Mouse (Mus musculus): ENCODE results near the gene Gm29427. TPM values are rescaled to one million over a fixed set of nuclear protein-coding genes. Genes with fewer than 3 reads are reported as not detected.

Gene Gm29427
- polyA plus RNA-seq, 1 experiment from 2014 or later = not detected

- Histone ChIP-seq H3K9ac (ENCODE audit: low read length) (no peak within 1 kb of the TSS), H3K4me1 (replicated peaks; ENCODE audit: control insufficient read depth, insufficient read depth) (no peaks in the 10 kb centered on the region), H3K27me3 (ENCODE audit: control insufficient read depth, insufficient read depth, low read length) (no peaks in the 10 kb centered on the region), H3K36me3 (ENCODE audit: control insufficient read depth, insufficient read depth, low read length) (no peaks in the 10 kb centered on the region), H3K9me3 (ENCODE audit: control insufficient read depth, low read length) (no peaks in the 10 kb centered on the region), H3K4me3 (ENCODE audit: low read depth, low read length) (peak within 1 kb of the TSS; percentile 27), H3K4me2 (replicated peaks; ENCODE audit: low read depth) (peak within 1 kb of the TSS; percentile 49), H3K27ac (replicated peaks) (peak within 1 kb of the TSS; percentile 93)
- TF ChIP-seq CTCF (IDR thresholded peaks at IDR 0.05; ENCODE audit: low read depth) (no peak), EP300 (optimal IDR thresholded peaks at IDR 0.05) (no peak)
- ATAC-seq (ENCODE audit: low FRiP score, low TSS enrichment) (peak; percentile 83), DNase-seq (ENCODE audit: low spot score) (peak; percentile 89)
- WGBS = 7% methylated on average over 10 of the region's 10 CpGs
These were observed 16.2 kb upstream of the Gm29427 start, which contains the start of gene AA986860 for GRCm38 (mm10) chr1:130731741-130732337. AA986860 (plus strand) TSS chr1:130731976.

DNA sequence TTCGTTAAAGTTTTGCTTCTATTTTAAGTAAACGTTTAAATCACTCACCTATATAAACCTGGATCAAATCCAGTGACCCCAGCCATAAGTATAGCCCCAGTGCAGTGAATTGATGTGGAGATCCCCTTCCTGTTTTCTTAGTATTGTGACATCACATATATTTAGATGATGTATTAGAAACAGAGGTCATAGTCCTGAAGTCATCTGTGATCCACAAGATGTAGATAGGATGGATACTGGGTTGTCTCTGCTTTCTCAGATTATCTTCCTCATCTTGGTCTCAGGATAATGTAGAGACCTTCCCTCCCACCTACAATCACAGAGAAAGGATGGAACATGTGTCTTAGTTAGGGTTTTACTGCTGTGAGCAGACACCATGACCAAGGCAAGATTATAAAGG, 13.6 kb upstream of the Gm29427 start, which contains the start of gene Pfkfb2:
Gene Pfkfb2, minus strand, starts transcription at position 101 of the 400 bp plus-strand sequence.
- ATAC-seq (ENCODE audit: low FRiP score, low TSS enrichment) (no peak), DNase-seq (ENCODE audit: low spot score) (no peak)
- TF ChIP-seq CTCF (IDR thresholded peaks at IDR 0.05; ENCODE audit: low read depth) (no peak), EP300 (optimal IDR thresholded peaks at IDR 0.05) (no peak)
- no peaks in the 10 kb centered on the region for H3K36me3 ChIP-seq (ENCODE audit: control insufficient read depth, insufficient read depth, low read length)
- H3K4me2 ChIP-seq (replicated peaks; ENCODE audit: low read depth) = no peak within 1 kb of the TSS
- no peak within 1 kb of the TSS for H3K27ac ChIP-seq (replicated peaks)
- no peaks in the 10 kb centered on the region for H3K9me3 ChIP-seq (ENCODE audit: control insufficient read depth, low read length)
- no peaks in the 10 kb centered on the region for H3K4me1 ChIP-seq (replicated peaks; ENCODE audit: control insufficient read depth, insufficient read depth)
- WGBS = 69% methylated on average over 2 of the region's 2 CpGs
- H3K4me3 ChIP-seq (ENCODE audit: low read depth, low read length) = no peak within 1 kb of the TSS
- no peak within 1 kb of the TSS for H3K9ac ChIP-seq (ENCODE audit: low read length)
- H3K27me3 ChIP-seq (ENCODE audit: control insufficient read depth, insufficient read depth, low read length) = no peaks in the 10 kb centered on the region

GRCm38 (mm10) chr1:130728708-130729107, 13.1 kb upstream of the Gm29427 start:
- H3K36me3 ChIP-seq (ENCODE audit: control insufficient read depth, insufficient read depth, low read length) = no peaks in the 10 kb centered on the region
- DNase-seq (ENCODE audit: low spot score) (no peak), ATAC-seq (ENCODE audit: low FRiP score, low TSS enrichment) (no peak)
- H3K4me3 ChIP-seq (ENCODE audit: low read depth, low read length) = no peak overlapping the region
- TF ChIP-seq CTCF (IDR thresholded peaks at IDR 0.05; ENCODE audit: low read depth) (no peak), EP300 (optimal IDR thresholded peaks at IDR 0.05) (no peak)
- H3K27ac ChIP-seq (replicated peaks) = no peak overlapping the region
- no peaks in the 10 kb centered on the region for H3K9me3 ChIP-seq (ENCODE audit: control insufficient read depth, low read length)
- 91% methylated on average over 3 of the region's 3 CpGs for whole genome bisulfite sequencing
- H3K4me1 ChIP-seq (replicated peaks; ENCODE audit: control insufficient read depth, insufficient read depth) = no peaks in the 10 kb centered on the region
- no peak overlapping the region for H3K4me2 ChIP-seq (replicated peaks; ENCODE audit: low read depth)
- no peak overlapping the region for H3K9ac ChIP-seq (ENCODE audit: low read length)
- H3K27me3 ChIP-seq (ENCODE audit: control insufficient read depth, insufficient read depth, low read length) = no peaks in the 10 kb centered on the region

- Histone ChIP-seq H3K4me1 (replicated peaks; ENCODE audit: control insufficient read depth, insufficient read depth) (no peaks in the 10 kb centered on the region), H3K27ac (replicated peaks) (no peak overlapping the region), H3K9me3 (ENCODE audit: control insufficient read depth, low read length) (no peaks in the 10 kb centered on the region), H3K9ac (ENCODE audit: low read length) (no peak overlapping the region), H3K27me3 (ENCODE audit: control insufficient read depth, insufficient read depth, low read length) (no peaks in the 10 kb centered on the region), H3K4me2 (replicated peaks; ENCODE audit: low read depth) (no peak overlapping the region), H3K36me3 (ENCODE audit: control insufficient read depth, insufficient read depth, low read length) (no peaks in the 10 kb centered on the region), H3K4me3 (ENCODE audit: low read depth, low read length) (no peak overlapping the region)
- ATAC-seq (ENCODE audit: low FRiP score, low TSS enrichment) (no peak), DNase-seq (ENCODE audit: low spot score) (no peak)
- 50% methylated on average over 1 of the region's 1 CpGs for WGBS
- TF ChIP-seq EP300 (optimal IDR thresholded peaks at IDR 0.05) = no peak
- no peak for TF ChIP-seq CTCF (IDR thresholded peaks at IDR 0.05; ENCODE audit: low read depth)
These were observed 12.5 kb upstream of the Gm29427 start for GRCm38 (mm10) chr1:130728070-130728469.

- Histone ChIP-seq H3K4me3 (ENCODE audit: low read depth, low read length) (no peak overlapping the region), H3K4me2 (replicated peaks; ENCODE audit: low read depth) (no peak overlapping the region), H3K27ac (replicated peaks) (no peak overlapping the region), H3K9ac (ENCODE audit: low read length) (no peak overlapping the region), H3K4me1 (replicated peaks; ENCODE audit: control insufficient read depth, insufficient read depth) (no peaks in the 10 kb centered on the region), H3K36me3 (ENCODE audit: control insufficient read depth, insufficient read depth, low read length) (no peaks in the 10 kb centered on the region), H3K9me3 (ENCODE audit: control insufficient read depth, low read length) (no peaks in the 10 kb centered on the region), H3K27me3 (ENCODE audit: control insufficient read depth, insufficient read depth, low read length) (no peaks in the 10 kb centered on the region)
- DNase-seq (ENCODE audit: low spot score) = no peak
- no peak for TF ChIP-seq EP300 (optimal IDR thresholded peaks at IDR 0.05)
- TF ChIP-seq CTCF (IDR thresholded peaks at IDR 0.05; ENCODE audit: low read depth) = no peak
- WGBS = 88% methylated on average over 2 of the region's 2 CpGs
- no peak for ATAC-seq (ENCODE audit: low FRiP score, low TSS enrichment)
These were observed 10.8 kb upstream of the Gm29427 start for GRCm38 (mm10) chr1:130726396-130726795.

DNA sequence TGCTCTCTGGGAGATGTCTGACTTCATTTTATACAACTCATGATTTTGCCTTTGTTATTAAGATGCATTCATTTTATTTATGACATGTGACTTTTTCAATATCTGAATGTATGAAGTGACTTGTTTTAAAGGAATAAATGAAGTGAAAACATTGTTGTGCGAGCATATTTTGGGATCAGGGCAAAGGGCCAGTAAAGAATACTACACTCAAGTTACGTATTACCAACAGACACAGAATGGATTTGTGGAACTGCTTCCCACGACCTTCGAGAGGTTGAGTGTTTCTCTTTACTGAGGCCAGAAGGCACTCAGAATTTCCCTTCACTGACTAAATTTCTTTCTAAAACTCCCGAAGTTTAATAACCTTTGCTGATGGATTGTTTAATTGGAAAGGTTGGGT, 8.6 kb upstream of the Gm29427 start:
- no peak overlapping the region for H3K4me2 ChIP-seq (replicated peaks; ENCODE audit: low read depth)
- H3K27me3 ChIP-seq (ENCODE audit: control insufficient read depth, insufficient read depth, low read length) = no peaks in the 10 kb centered on the region
- no peaks in the 10 kb centered on the region for H3K9me3 ChIP-seq (ENCODE audit: control insufficient read depth, low read length)
- no peak overlapping the region for H3K9ac ChIP-seq (ENCODE audit: low read length)
- no peaks in the 10 kb centered on the region for H3K36me3 ChIP-seq (ENCODE audit: control insufficient read depth, insufficient read depth, low read length)
- ATAC-seq (ENCODE audit: low FRiP score, low TSS enrichment) = no peak
- WGBS = 79% methylated on average over 5 of the region's 5 CpGs
- no peak for TF ChIP-seq EP300 (optimal IDR thresholded peaks at IDR 0.05)
- no peak for TF ChIP-seq CTCF (IDR thresholded peaks at IDR 0.05; ENCODE audit: low read depth)
- H3K4me1 ChIP-seq (replicated peaks; ENCODE audit: control insufficient read depth, insufficient read depth) = no peaks in the 10 kb centered on the region
- no peak overlapping the region for H3K4me3 ChIP-seq (ENCODE audit: low read depth, low read length)
- no peak for DNase-seq (ENCODE audit: low spot score)
- no peak overlapping the region for H3K27ac ChIP-seq (replicated peaks)

All from stomach, postnatal 0 days (tissue).